Mouse (Mus musculus): ENCODE measurements at regions not wholly inside any gene's neighbourhood (a gene's known extent, or its start where the extent isn't known, plus 50 kb on each side); places are given as distances from the start of the nearest gene placed in this dataset.

GRCm38 (mm10) chr9:89858005-89858404, 51.7 kb upstream of the Rasgrf1 start:
- DNase-seq (ENCODE audit: low spot score in 2 of 2), result no peak

- DNase-seq (ENCODE audit: low spot score in 2 of 2), result no peak
These were observed 59.0 kb upstream of the Rasgrf1 start for GRCm38 (mm10) chr9:89850491-89851282.

GRCm38 (mm10) chr9:89849947-89850346, 59.8 kb upstream of the Rasgrf1 start:
- no peak for DNase-seq (ENCODE audit: low spot score in 2 of 2)

GRCm38 (mm10) chr9:89848571-89848970, 61.1 kb upstream of the Rasgrf1 start:
- no peak for DNase-seq (ENCODE audit: low spot score in 2 of 2)

GRCm38 (mm10) chr9:89846973-89847372, 62.7 kb upstream of the Rasgrf1 start:
- no peak for DNase-seq (ENCODE audit: low spot score in 2 of 2)

GRCm38 (mm10) chr9:89842776-89843089, 67.0 kb upstream of the Rasgrf1 start:
- DNase-seq (ENCODE audit: low spot score in 2 of 2), result no peak

GRCm38 (mm10) chr9:89841866-89842775, 67.6 kb upstream of the Rasgrf1 start:
- DNase-seq (ENCODE audit: low spot score in 2 of 2), result peak in 1 of 2 experiments; percentile 28

GRCm38 (mm10) chr9:89841371-89841770, 68.3 kb upstream of the Rasgrf1 start:
- DNase-seq (ENCODE audit: low spot score in 2 of 2), result no peak

- DNase-seq (ENCODE audit: low spot score in 2 of 2), result no peak
These were observed 73.1 kb upstream of the Rasgrf1 start for GRCm38 (mm10) chr9:89836454-89837245.

- DNase-seq (ENCODE audit: low spot score in 2 of 2), result no peak
These were observed 76.1 kb upstream of the Rasgrf1 start for GRCm38 (mm10) chr9:89833596-89833995.

GRCm38 (mm10) chr9:89831855-89832254, 77.9 kb upstream of the Rasgrf1 start:
- no peak for DNase-seq (ENCODE audit: low spot score in 2 of 2)

- DNase-seq (ENCODE audit: low spot score in 2 of 2), result no peak
These were observed 81.6 kb upstream of the Rasgrf1 start for GRCm38 (mm10) chr9:89828156-89828555.

GRCm38 (mm10) chr9:89827564-89827963, 82.1 kb upstream of the Rasgrf1 start:
- DNase-seq (ENCODE audit: low spot score in 2 of 2), result no peak

GRCm38 (mm10) chr9:89826712-89827548, 82.8 kb upstream of the Rasgrf1 start:
- peak; percentile 80 to 88 for DNase-seq (ENCODE audit: low spot score in 2 of 2)

GRCm38 (mm10) chr9:89821853-89822243, 83.6 kb upstream of the Ankrd34c start:
- no peak for DNase-seq (ENCODE audit: low spot score in 2 of 2)

GRCm38 (mm10) chr9:89821109-89821852, 83.0 kb upstream of the Ankrd34c start:
- no peak for DNase-seq (ENCODE audit: low spot score in 2 of 2)

- no peak for DNase-seq (ENCODE audit: low spot score in 2 of 2)
These were observed 75.5 kb upstream of the Ankrd34c start for GRCm38 (mm10) chr9:89813616-89814318.

- DNase-seq (ENCODE audit: low spot score in 2 of 2), result no peak
These were observed 69.1 kb upstream of the Ankrd34c start for GRCm38 (mm10) chr9:89807381-89807780.

GRCm38 (mm10) chr9:89802658-89803057, 64.4 kb upstream of the Ankrd34c start:
- no peak for DNase-seq (ENCODE audit: low spot score in 2 of 2)

GRCm38 (mm10) chr9:89793018-89793417, 54.7 kb upstream of the Ankrd34c start:
- DNase-seq (ENCODE audit: low spot score in 2 of 2), result peak; percentile 40 to 75
